Mouse (Mus musculus) heart, embryonic 12.5 days (tissue): ENCODE data around the gene Mllt1. TPM values are rescaled to one million over a fixed set of nuclear protein-coding genes. Genes with fewer than 3 reads are reported as not detected.

Source experiments
- ATAC-seq: fragments of 200-750 bp; cut with Nextera tagmentation; 2 replicates; pipeline ENCODE4 v1.8.0; 2017; ENCODE audit warnings: moderate TSS enrichment, moderate library complexity; ENCODE audit not compliant: insufficient number of reproducible peaks, low FRiP score
- H3K27ac ChIP-seq: fragments of 300-500 bp; sonication (generic); 2 replicates; pipeline ENCODE4 v1.5.1; 2016; ENCODE audit warnings: mild to moderate bottlenecking, moderate library complexity; ENCODE audit not compliant: poor library complexity, severe bottlenecking
- H3K27me3 ChIP-seq: fragments of 300-500 bp; sonication (generic); replicated peaks from 2 replicates; pipeline ENCODE4 v1.6.1; 2016; ENCODE audit warnings: mild to moderate bottlenecking, moderate library complexity
- H3K36me3 ChIP-seq: fragments of 300-500 bp; sonication (generic); 2 replicates; pipeline ENCODE4 v1.6.1; 2016; ENCODE audit warnings: mild to moderate bottlenecking, moderate library complexity
- H3K4me1 ChIP-seq: fragments of 300-500 bp; sonication (generic); replicated peaks from 2 replicates; pipeline ENCODE4 v1.6.1; 2016; ENCODE audit warnings: mild to moderate bottlenecking
- H3K4me2 ChIP-seq: fragments of 300-500 bp; sonication (generic); 2 replicates; pipeline ENCODE4 v1.6.1; 2016; ENCODE audit warnings: mild to moderate bottlenecking, moderate library complexity
- H3K4me3 ChIP-seq: fragments of 300-500 bp; sonication (generic); 2 replicates; pipeline ENCODE4 v1.5.1; 2016; ENCODE audit warnings: mild to moderate bottlenecking
- H3K9ac ChIP-seq: fragments of 300-500 bp; sonication (generic); 2 replicates; pipeline ENCODE4 v1.6.1; 2016; ENCODE audit warnings: mild to moderate bottlenecking, moderate library complexity
- H3K9me3 ChIP-seq: fragments of 300-500 bp; sonication (generic); replicated peaks from 2 replicates; pipeline ENCODE4 v1.6.1; 2016; ENCODE audit warnings: mild to moderate bottlenecking, moderate library complexity
- WGBS: fragments of 180-500 bp; shearing (Covaris S2); methylation state at CpG from one replicate; pipeline ENCODE4 v1.1.7; 2016; 5-methylcytosine and 5-hydroxymethylcytosine counted together
- polyA plus RNA-seq: library from polyadenylated mRNA; unstranded; fragments of >200 nt; fragmentation: Nextera tagmentation; extraction: Ambion mirVana; gene quantifications from 2 replicates; pipeline ENCODE4 v1.2.1, GENCODE M21; 2016

The Mllt1 gene
- 45.3 and 50.6 TPM in 2 replicates for polyA plus RNA-seq

- 4% methylated on average over 76 of the region's 76 CpGs for WGBS
Measured at GRCm38 (mm10) chr17:56935363-56936131, at the start of gene Mllt1. Gene Mllt1 (minus strand): TSS chr17:56935415.

GRCm38 (mm10) chr17:56984886-56985285 lies 49.7 kb upstream of the Mllt1 start:
- Histone ChIP-seq H3K4me3 (no peak overlapping the region), H3K4me1 (no peaks in the 10 kb centered on the region), H3K27me3 (no peaks in the 10 kb centered on the region), H3K4me2 (no peak overlapping the region), H3K9me3 (no peaks in the 10 kb centered on the region), H3K9ac (no peak overlapping the region), H3K36me3 (no peaks in the 10 kb centered on the region), H3K27ac (no peak overlapping the region)
- ATAC-seq: no peak
- WGBS: 79% methylated on average over 9 of the region's 9 CpGs

More at GRCm38 (mm10) chr17:56935363-56936131, at the start of gene Mllt1:
- Histone ChIP-seq H3K9ac (peak within 1 kb of the TSS; percentile 99), H3K27ac (peak within 1 kb of the TSS; percentile 65), H3K27me3 (peaks cover 5% of the 10 kb centered on the region; the same call in 1 of the 2 replicates), H3K36me3 (no peaks in the 10 kb centered on the region), H3K4me2 (peak within 1 kb of the TSS; percentile 92), H3K9me3 (peaks cover 5% of the 10 kb centered on the region; the same call in 1 of the 2 replicates), H3K4me3 (peak within 1 kb of the TSS; percentile 96), H3K4me1 (peaks cover 28% of the 10 kb centered on the region)
- peak; percentile 98 for ATAC-seq

DNA sequence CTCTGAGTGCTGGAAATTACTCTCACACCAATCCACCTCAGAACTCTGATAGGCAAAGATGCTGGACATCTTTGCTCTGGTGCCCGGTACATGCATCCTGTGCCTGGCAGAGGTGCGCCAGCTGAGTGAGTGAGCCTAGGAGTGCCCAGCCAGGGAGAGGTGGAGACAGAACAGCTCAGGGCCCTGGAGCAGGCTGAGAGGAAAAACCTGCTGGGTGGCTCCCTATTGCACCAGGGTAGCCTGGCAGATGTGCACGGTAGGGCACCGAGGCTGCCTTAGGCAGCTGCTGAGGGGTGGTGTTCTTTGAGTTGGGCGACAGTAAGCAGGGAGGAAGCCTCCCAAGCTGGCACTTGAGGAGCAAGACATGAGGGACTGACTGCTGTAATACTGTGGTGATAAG lies 46.8 kb upstream of the Mllt1 start, which contains the start of gene Acer1:
Acer1 (minus strand) TSS at position 114 of the 400 bp plus-strand sequence.
- no peaks in the 10 kb centered on the region for H3K9me3 ChIP-seq
- 57% methylated on average over 5 of the region's 5 CpGs for WGBS
- no peak for ATAC-seq
- H3K27ac ChIP-seq: no peak within 1 kb of the TSS
- no peaks in the 10 kb centered on the region for H3K27me3 ChIP-seq
- H3K9ac ChIP-seq: no peak within 1 kb of the TSS
- H3K4me3 ChIP-seq: no peak within 1 kb of the TSS
- no peaks in the 10 kb centered on the region for H3K36me3 ChIP-seq
- no peaks in the 10 kb centered on the region for H3K4me1 ChIP-seq
- H3K4me2 ChIP-seq: no peak within 1 kb of the TSS

DNA sequence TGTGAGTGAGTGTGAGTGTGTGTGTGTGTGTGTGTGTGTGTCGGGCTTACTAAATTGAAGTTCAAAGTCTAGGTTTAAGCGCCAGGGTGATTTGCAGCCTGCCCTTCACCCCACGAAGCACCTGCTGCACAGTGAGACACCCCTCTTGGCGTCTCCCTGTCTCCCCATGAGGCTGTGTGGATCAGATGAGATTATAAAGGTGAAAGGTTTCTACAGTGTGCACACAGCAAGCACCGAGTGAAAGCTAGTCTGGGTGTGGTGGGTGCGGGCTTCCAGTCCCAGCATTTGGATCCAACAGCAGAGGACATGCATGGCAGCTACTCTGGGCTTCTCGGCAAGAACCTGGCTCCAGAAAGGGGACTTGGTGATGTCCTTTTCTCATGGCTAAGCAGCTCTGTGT lies 45.8 kb upstream of the Mllt1 start:
- no peaks in the 10 kb centered on the region for H3K36me3 ChIP-seq
- H3K27me3 ChIP-seq: no peaks in the 10 kb centered on the region
- H3K4me2 ChIP-seq: no peak overlapping the region
- no peak overlapping the region for H3K27ac ChIP-seq
- no peak overlapping the region for H3K4me3 ChIP-seq
- H3K9me3 ChIP-seq: no peaks in the 10 kb centered on the region
- no peak for ATAC-seq
- 69% methylated on average over 7 of the region's 7 CpGs for WGBS
- no peaks in the 10 kb centered on the region for H3K4me1 ChIP-seq
- H3K9ac ChIP-seq: no peak overlapping the region

DNA sequence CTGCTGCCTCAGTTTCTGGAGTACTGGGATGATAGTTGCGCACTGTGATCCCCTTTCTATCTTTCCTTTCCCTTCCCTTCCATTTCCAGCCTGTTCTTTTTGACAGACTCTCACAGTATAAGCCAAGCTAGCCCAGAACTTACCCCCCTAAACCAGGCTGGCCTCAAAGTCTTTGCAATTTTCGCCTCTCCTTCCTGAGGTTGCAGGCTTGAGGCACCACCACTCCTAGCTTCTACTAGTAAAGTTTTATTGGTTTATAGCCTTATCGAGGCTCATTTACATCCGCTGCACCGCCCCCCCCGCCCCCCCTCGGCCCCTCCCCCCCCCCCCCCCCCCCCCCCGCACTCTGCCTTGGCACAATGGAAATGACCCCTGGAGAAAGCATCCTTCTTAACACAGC lies 44.3 kb upstream of the Mllt1 start:
- H3K36me3 ChIP-seq: no peaks in the 10 kb centered on the region
- H3K4me1 ChIP-seq: no peaks in the 10 kb centered on the region
- H3K27me3 ChIP-seq: no peaks in the 10 kb centered on the region
- no peak overlapping the region for H3K27ac ChIP-seq
- no peaks in the 10 kb centered on the region for H3K9me3 ChIP-seq
- WGBS: 32% methylated on average over 7 of the region's 8 CpGs
- no peak for ATAC-seq
- H3K9ac ChIP-seq: no peak overlapping the region
- no peak overlapping the region for H3K4me2 ChIP-seq
- no peak overlapping the region for H3K4me3 ChIP-seq

DNA sequence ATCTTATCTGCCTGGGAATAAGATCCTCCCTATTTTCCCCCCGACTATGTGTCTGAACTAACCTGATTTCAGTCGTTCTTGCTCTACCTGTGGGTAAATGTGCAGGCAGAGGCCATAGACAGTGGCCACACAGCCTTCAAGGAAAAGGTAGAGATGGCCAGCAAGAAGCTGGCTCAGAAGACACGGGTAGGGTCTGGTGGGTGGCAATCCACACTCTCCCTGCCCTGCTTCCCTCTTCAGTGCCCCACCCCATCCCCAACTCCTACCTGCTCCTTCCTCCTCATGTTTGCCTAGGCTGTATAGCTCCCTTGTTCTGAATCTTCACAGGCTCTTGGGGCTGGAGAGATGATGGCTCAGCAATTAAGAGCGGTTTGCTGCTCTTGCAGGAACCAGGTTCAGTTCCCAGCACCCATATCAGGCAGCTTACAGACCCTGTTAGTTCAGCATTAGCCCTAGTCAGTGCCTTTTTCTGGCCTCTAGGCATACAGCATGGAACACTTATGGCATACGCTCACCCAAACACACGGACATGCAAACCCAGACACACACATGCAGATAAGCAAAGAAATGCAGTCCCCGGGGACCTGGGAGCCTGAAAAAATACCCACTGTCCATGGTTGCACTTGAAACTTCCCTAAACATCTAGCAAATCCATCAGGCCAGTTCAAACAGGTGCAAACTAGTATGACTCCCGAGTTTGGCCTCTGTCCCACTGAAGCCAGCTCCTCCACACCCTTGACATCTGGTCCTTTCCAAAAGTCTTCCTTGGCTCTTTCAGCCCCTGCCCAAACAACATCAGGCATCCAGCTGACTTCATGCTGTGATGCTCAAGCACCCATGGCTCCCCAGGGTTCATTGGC lies 41.5 kb upstream of the Mllt1 start:
- H3K4me2 ChIP-seq: no peak overlapping the region
- no peaks in the 10 kb centered on the region for H3K27me3 ChIP-seq
- ATAC-seq: no peak

GRCm38 (mm10) chr17:56975391-56975790 lies 40.2 kb upstream of the Mllt1 start:
- Histone ChIP-seq H3K36me3 (no peaks in the 10 kb centered on the region), H3K9ac (no peak overlapping the region), H3K4me3 (no peak overlapping the region), H3K9me3 (no peaks in the 10 kb centered on the region), H3K4me1 (no peaks in the 10 kb centered on the region), H3K4me2 (no peak overlapping the region), H3K27me3 (peaks cover 7% of the 10 kb centered on the region; the same call in 1 of the 2 replicates), H3K27ac (no peak overlapping the region)
- WGBS: 66% methylated on average over 3 of the region's 3 CpGs
- no peak for ATAC-seq

More for the DNA sequence above, 41.5 kb upstream of the Mllt1 start:
- Histone ChIP-seq H3K4me3 (no peak overlapping the region), H3K4me1 (no peaks in the 10 kb centered on the region), H3K9me3 (no peaks in the 10 kb centered on the region), H3K9ac (no peak overlapping the region), H3K27ac (no peak overlapping the region), H3K36me3 (no peaks in the 10 kb centered on the region)
- WGBS: 63% methylated on average over 8 of the region's 8 CpGs

GRCm38 (mm10) chr17:56974708-56975240 lies 39.6 kb upstream of the Mllt1 start:
- no peak overlapping the region for H3K9ac ChIP-seq
- no peak for ATAC-seq

GRCm38 (mm10) chr17:56973956-56974707 lies 38.9 kb upstream of the Mllt1 start:
- H3K4me2 ChIP-seq: no peak overlapping the region
- 63% methylated on average over 14 of the region's 14 CpGs for WGBS
- H3K4me3 ChIP-seq: no peak overlapping the region
- H3K27me3 ChIP-seq: peaks cover 7% of the 10 kb centered on the region; the same call in 1 of the 2 replicates
- H3K4me1 ChIP-seq: no peaks in the 10 kb centered on the region
- no peaks in the 10 kb centered on the region for H3K9me3 ChIP-seq
- no peak overlapping the region for H3K9ac ChIP-seq
- H3K27ac ChIP-seq: no peak overlapping the region
- H3K36me3 ChIP-seq: no peaks in the 10 kb centered on the region
- no peak for ATAC-seq

More at GRCm38 (mm10) chr17:56974708-56975240, 39.6 kb upstream of the Mllt1 start:
- Histone ChIP-seq H3K36me3 (no peaks in the 10 kb centered on the region), H3K4me2 (no peak overlapping the region), H3K27ac (no peak overlapping the region), H3K4me1 (no peaks in the 10 kb centered on the region), H3K4me3 (no peak overlapping the region), H3K27me3 (peaks cover 7% of the 10 kb centered on the region; the same call in 1 of the 2 replicates), H3K9me3 (no peaks in the 10 kb centered on the region)
- 77% methylated on average over 5 of the region's 5 CpGs for WGBS

DNA sequence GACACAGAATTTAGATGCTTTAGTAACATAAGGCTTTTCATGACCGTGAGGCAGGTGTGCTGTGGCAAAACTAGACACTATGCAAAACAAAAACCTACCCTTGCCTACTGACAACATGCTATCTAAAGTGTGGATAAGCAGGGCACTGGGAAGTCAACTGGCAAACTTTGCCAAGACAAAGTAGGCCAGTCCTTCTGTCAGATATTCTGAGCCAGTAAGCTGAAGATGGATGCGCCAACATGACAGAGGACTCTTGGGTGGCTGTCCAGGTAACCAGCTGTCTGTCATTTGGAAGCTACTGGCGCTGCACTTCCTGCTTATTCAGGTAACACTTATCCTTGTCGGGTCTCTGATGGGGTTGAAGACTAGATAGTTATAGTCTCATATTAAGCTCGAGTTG lies 34.9 kb upstream of the Mllt1 start:
- Histone ChIP-seq H3K9ac (no peak overlapping the region), H3K27ac (no peak overlapping the region), H3K27me3 (peaks cover 7% of the 10 kb centered on the region; the same call in 1 of the 2 replicates), H3K4me1 (no peaks in the 10 kb centered on the region), H3K9me3 (no peaks in the 10 kb centered on the region), H3K4me2 (no peak overlapping the region), H3K4me3 (no peak overlapping the region), H3K36me3 (no peaks in the 10 kb centered on the region)
- ATAC-seq: no peak
- WGBS: 52% methylated on average over 5 of the region's 5 CpGs
